ENCODE assay signal across 24 mouse cellular contexts in the genomic region with DNA sequence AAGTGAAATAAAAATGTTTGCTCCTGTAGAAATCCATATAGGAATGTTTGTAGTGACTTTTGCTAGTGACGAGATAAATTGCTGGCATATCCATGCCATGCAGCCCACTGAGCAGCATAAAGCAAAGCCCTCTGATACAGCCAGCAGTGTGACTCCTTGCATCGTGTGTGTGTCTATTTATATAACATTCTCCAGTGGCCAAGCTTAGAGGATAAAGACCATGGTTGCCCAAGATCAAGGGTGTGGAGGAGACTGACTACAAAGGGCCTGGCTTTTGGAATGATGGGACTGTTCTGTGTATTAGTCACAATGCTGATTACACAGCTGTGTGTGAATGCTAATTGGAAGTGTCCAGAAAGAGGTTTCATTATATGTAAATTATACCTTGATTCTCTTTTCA.
"Had no signal": no experiment of that assay in that cellular context is flagged by ENCODE, and none has a peak within 500 bp of the region (broad histone marks: within the 10 kb centered on the region; RNA-seq: fewer than 3 reads in every experiment).

No protein-coding gene starts in this region.

- H3K9me3 ChIP-seq: limb, embryonic 10.5 days; limb, embryonic 13.5 days; liver, embryonic 12.5 days; liver, embryonic 15.5 days; lung, embryonic 15.5 days; megakaryocyte, embryonic 14.5 days; midbrain, embryonic 10.5 days; midbrain, embryonic 13.5 days; neural tube, embryonic 13.5 days; stomach, embryonic 15.5 days had no signal

- H3K4me3 ChIP-seq: layer of hippocampus, adult 2 months; limb, embryonic 10.5 days; limb, embryonic 13.5 days; liver, embryonic 12.5 days; liver, embryonic 15.5 days; lung, embryonic 15.5 days; megakaryocyte, embryonic 14.5 days; midbrain, embryonic 10.5 days; midbrain, embryonic 13.5 days; myocyte; neural tube, embryonic 13.5 days; stomach, embryonic 15.5 days had no signal

- H3K4me2 ChIP-seq: limb, embryonic 13.5 days; liver, embryonic 12.5 days; liver, embryonic 15.5 days; lung, embryonic 15.5 days; midbrain, embryonic 13.5 days; neural tube, embryonic 13.5 days; stomach, embryonic 15.5 days had no signal

- H3K9ac ChIP-seq: limb, embryonic 13.5 days; liver, embryonic 12.5 days; liver, embryonic 15.5 days; lung, embryonic 15.5 days; midbrain, embryonic 13.5 days; neural tube, embryonic 13.5 days; stomach, embryonic 15.5 days had no signal

- H3K36me3 ChIP-seq: stomach, embryonic 15.5 days had no signal

- H3K27me3 ChIP-seq: limb, embryonic 13.5 days; liver, embryonic 12.5 days; liver, embryonic 15.5 days; lung, embryonic 15.5 days; megakaryocyte, embryonic 14.5 days; midbrain, embryonic 13.5 days; neural tube, embryonic 13.5 days; stomach, embryonic 15.5 days had no signal

- DNase-seq: kidney, postnatal 25 days; layer of hippocampus, adult 9-11 months; liver; lung, adult 18-20 months; lung, postnatal 10 days; lung, postnatal 36 days; retina, postnatal 1 day; right cerebral cortex, postnatal 25 days; spleen, adult 18-20 months; thymus, postnatal 25 days had no signal

- H3K4me1 ChIP-seq: limb, embryonic 10.5 days; liver, embryonic 12.5 days; liver, embryonic 15.5 days; lung, embryonic 15.5 days; midbrain, embryonic 10.5 days; midbrain, embryonic 13.5 days; neural tube, embryonic 13.5 days; stomach, embryonic 15.5 days had no signal

- H3K27ac ChIP-seq: kidney, postnatal 0 days; layer of hippocampus, adult 2 months; limb, embryonic 10.5 days; limb, embryonic 13.5 days; liver, embryonic 12.5 days; liver, embryonic 15.5 days; lung, embryonic 15.5 days; midbrain, embryonic 10.5 days; midbrain, embryonic 13.5 days; neural tube, embryonic 13.5 days; stomach, embryonic 15.5 days had no signal

- ATAC-seq: liver, embryonic 12.5 days; midbrain, embryonic 13.5 days; midbrain, embryonic 16.5 days had no signal
